Mouse (Mus musculus): ENCODE measurements around the gene Cend1. TPM values are rescaled to one million over a fixed set of nuclear protein-coding genes. Genes with fewer than 3 reads are reported as not detected.

Cend1 gene
- polyA plus RNA-seq, 2 experiments, result not detected

GRCm38 (mm10) chr7:141381068-141381835 is 48.0 kb downstream of the Cend1 start:
- Histone ChIP-seq H3K4me2 (ENCODE audit: low read depth) (no peak overlapping the region), H3K27ac (no peak overlapping the region), H3K4me1 (replicated peaks; ENCODE audit: control insufficient read depth in 2 of 2, insufficient read depth in 2 of 2, low read length in 1 of 2) (peaks cover 0 to 12% of the 10 kb centered on the region in 2 experiments; a peak in 3 of 4 replicates), H3K36me3 (replicated peaks; ENCODE audit: control insufficient read depth, insufficient read depth, low read depth) (no peaks in the 10 kb centered on the region), H3K27me3 (ENCODE audit: control insufficient read depth, insufficient read depth, low read length) (no peaks in the 10 kb centered on the region), H3K4me3 (ENCODE audit: insufficient read depth in 1 of 2, low read depth in 2 of 2, low read length in 2 of 2) (no peak overlapping the region), H3K9me3 (ENCODE audit: control insufficient read depth, low read length) (no peaks in the 10 kb centered on the region), H3K9ac (replicated peaks) (no peak overlapping the region)
- no peak for DNase-seq (ENCODE audit: low read depth in 3 of 3, low spot score in 3 of 3)
- ATAC-seq (ENCODE audit: insufficient read depth), result no peak
- WGBS (ENCODE audit: insufficient replicate concordance), result 62% methylated on average over 4 of the region's 4 CpGs
- TF ChIP-seq EP300 (IDR thresholded peaks at IDR 0.05; ENCODE audit: low read depth) (no peak), CTCF (IDR thresholded peaks at IDR 0.05; ENCODE audit: low read depth) (no peak)

- Histone ChIP-seq H3K9me3 (ENCODE audit: control insufficient read depth, low read length) (no peaks in the 10 kb centered on the region), H3K27me3 (ENCODE audit: control insufficient read depth, insufficient read depth, low read length) (no peaks in the 10 kb centered on the region), H3K36me3 (replicated peaks; ENCODE audit: control insufficient read depth, insufficient read depth, low read depth) (no peaks in the 10 kb centered on the region), H3K27ac (no peak overlapping the region), H3K4me3 (ENCODE audit: insufficient read depth in 1 of 2, low read depth in 2 of 2, low read length in 2 of 2) (no peak overlapping the region), H3K4me1 (replicated peaks; ENCODE audit: control insufficient read depth in 2 of 2, insufficient read depth in 2 of 2, low read length in 1 of 2) (peaks cover 0 to 12% of the 10 kb centered on the region in 2 experiments), H3K4me2 (ENCODE audit: low read depth) (no peak overlapping the region), H3K9ac (replicated peaks) (no peak overlapping the region)
- no peak for DNase-seq (ENCODE audit: low read depth in 3 of 3, low spot score in 3 of 3)
- peak; percentile 36; the same call in 1 of the 2 replicates for ATAC-seq (ENCODE audit: insufficient read depth)
- TF ChIP-seq EP300 (IDR thresholded peaks at IDR 0.05; ENCODE audit: low read depth) (no peak), CTCF (IDR thresholded peaks at IDR 0.05; ENCODE audit: low read depth) (no peak)
- 35% methylated on average over 4 of the region's 4 CpGs for WGBS (ENCODE audit: insufficient replicate concordance)
Observed at GRCm38 (mm10) chr7:141379584-141379983, 49.7 kb downstream of the Cend1 start.

Other genes with a start within 250 kb of the Cend1 start
- 50.8 and 66.8 TPM in 2 replicates for gene Hras, start 235.5 kb downstream of the Cend1 start, polyA plus RNA-seq (2012; rRNA removed)
- 84.4 and 102 TPM in 2 replicates for gene Hras, start 235.5 kb downstream of the Cend1 start, polyA plus RNA-seq (2014; fragmentation: Nextera tagmentation; extraction: Ambion mirVana)
- gene Lrrc56, start 235.3 kb downstream of the Cend1 start, polyA plus RNA-seq (2012; rRNA removed), result 15.3 and 20.3 TPM in 2 replicates
- gene Lrrc56, start 235.3 kb downstream of the Cend1 start, polyA plus RNA-seq (2014; fragmentation: Nextera tagmentation; extraction: Ambion mirVana), result 10.4 and 10.9 TPM in 2 replicates
- 2.0 and 2.3 TPM in 2 replicates for gene Lmntd2, start 215.4 kb downstream of the Cend1 start, polyA plus RNA-seq (2012; rRNA removed)
- 0.25 and 0.66 TPM in 2 replicates for gene Lmntd2, start 215.4 kb downstream of the Cend1 start, polyA plus RNA-seq (2014; fragmentation: Nextera tagmentation; extraction: Ambion mirVana)
- 21.6 and 28.3 TPM in 2 replicates for gene Rassf7, start 213.6 kb downstream of the Cend1 start, polyA plus RNA-seq (2012; rRNA removed)
- 16.8 and 22.4 TPM in 2 replicates for gene Rassf7, start 213.6 kb downstream of the Cend1 start, polyA plus RNA-seq (2014; fragmentation: Nextera tagmentation; extraction: Ambion mirVana)
- gene Phrf1, start 200.7 kb downstream of the Cend1 start, polyA plus RNA-seq (2012; rRNA removed), result 10.4 and 14.1 TPM in 2 replicates
- gene Phrf1, start 200.7 kb downstream of the Cend1 start, polyA plus RNA-seq (2014; fragmentation: Nextera tagmentation; extraction: Ambion mirVana), result 25.7 and 28.3 TPM in 2 replicates
- 4.6 and 5.4 TPM in 2 replicates for gene Irf7, start 163.0 kb downstream of the Cend1 start, polyA plus RNA-seq (2012; rRNA removed)
- gene Irf7, start 163.0 kb downstream of the Cend1 start, polyA plus RNA-seq (2014; fragmentation: Nextera tagmentation; extraction: Ambion mirVana), result 4.8 and 5.1 TPM in 2 replicates
- 0.07 and 0.11 TPM in 2 replicates for gene Cdhr5, start 152.7 kb downstream of the Cend1 start, polyA plus RNA-seq (2012; rRNA removed)
- 0.24 and 0.27 TPM in 2 replicates for gene Cdhr5, start 152.7 kb downstream of the Cend1 start, polyA plus RNA-seq (2014; fragmentation: Nextera tagmentation; extraction: Ambion mirVana)
- gene Sct, start 150.4 kb downstream of the Cend1 start, polyA plus RNA-seq (2012; rRNA removed), result 0.16 TPM in 1 of 2 replicates, not detected in the other
- 0.22 and 0.30 TPM in 2 replicates for gene Sct, start 150.4 kb downstream of the Cend1 start, polyA plus RNA-seq (2014; fragmentation: Nextera tagmentation; extraction: Ambion mirVana)
- gene Drd4, start 137.5 kb downstream of the Cend1 start, polyA plus RNA-seq (2012; rRNA removed), result not detected in 2 replicates
- not detected in 2 replicates for gene Drd4, start 137.5 kb downstream of the Cend1 start, polyA plus RNA-seq (2014; fragmentation: Nextera tagmentation; extraction: Ambion mirVana)
- gene Deaf1, start 101.8 kb downstream of the Cend1 start, polyA plus RNA-seq (2012; rRNA removed), result 6.9 and 7.8 TPM in 2 replicates
- gene Deaf1, start 101.8 kb downstream of the Cend1 start, polyA plus RNA-seq (2014; fragmentation: Nextera tagmentation; extraction: Ambion mirVana), result 11.1 and 13.6 TPM in 2 replicates
- 10.7 and 13.6 TPM in 2 replicates for gene Tmem80, start 101.8 kb downstream of the Cend1 start, polyA plus RNA-seq (2012; rRNA removed)
- 11.3 and 13.0 TPM in 2 replicates for gene Tmem80, start 101.8 kb downstream of the Cend1 start, polyA plus RNA-seq (2014; fragmentation: Nextera tagmentation; extraction: Ambion mirVana)
- gene Eps8l2, start 90.6 kb downstream of the Cend1 start, polyA plus RNA-seq (2012; rRNA removed), result 7.9 and 8.3 TPM in 2 replicates
- gene Eps8l2, start 90.6 kb downstream of the Cend1 start, polyA plus RNA-seq (2014; fragmentation: Nextera tagmentation; extraction: Ambion mirVana), result 6.6 and 7.7 TPM in 2 replicates
- gene Taldo1, start 37.3 kb downstream of the Cend1 start, polyA plus RNA-seq (2012; rRNA removed), result 212 and 266 TPM in 2 replicates
- 427 and 428 TPM in 2 replicates for gene Taldo1, start 37.3 kb downstream of the Cend1 start, polyA plus RNA-seq (2014; fragmentation: Nextera tagmentation; extraction: Ambion mirVana)
- 13.8 and 16.9 TPM in 2 replicates for gene Gatd1, start 15.4 kb downstream of the Cend1 start, polyA plus RNA-seq (2012; rRNA removed)
- gene Gatd1, start 15.4 kb downstream of the Cend1 start, polyA plus RNA-seq (2014; fragmentation: Nextera tagmentation; extraction: Ambion mirVana), result 8.7 and 10.3 TPM in 2 replicates
- 19.6 and 23.8 TPM in 2 replicates for gene Slc25a22, start 8.4 kb upstream of the Cend1 start, polyA plus RNA-seq (2012; rRNA removed)
- gene Slc25a22, start 8.4 kb upstream of the Cend1 start, polyA plus RNA-seq (2014; fragmentation: Nextera tagmentation; extraction: Ambion mirVana), result 11.0 and 13.5 TPM in 2 replicates
- gene Pidd1, start 14.5 kb upstream of the Cend1 start, polyA plus RNA-seq (2012; rRNA removed), result 15.5 and 18.7 TPM in 2 replicates
- gene Pidd1, start 14.5 kb upstream of the Cend1 start, polyA plus RNA-seq (2014; fragmentation: Nextera tagmentation; extraction: Ambion mirVana), result 6.1 and 9.4 TPM in 2 replicates
- 328 and 661 TPM in 2 replicates for gene Rplp2, start 17.9 kb upstream of the Cend1 start, polyA plus RNA-seq (2012; rRNA removed)
- gene Rplp2, start 17.9 kb upstream of the Cend1 start, polyA plus RNA-seq (2014; fragmentation: Nextera tagmentation; extraction: Ambion mirVana), result 942 and 950 TPM in 2 replicates
- 6.7 TPM in 2 replicates for gene Pnpla2, start 25.7 kb upstream of the Cend1 start, polyA plus RNA-seq (2012; rRNA removed)
- 9.0 and 9.4 TPM in 2 replicates for gene Pnpla2, start 25.7 kb upstream of the Cend1 start, polyA plus RNA-seq (2014; fragmentation: Nextera tagmentation; extraction: Ambion mirVana)
- gene Cracr2b, start 31.6 kb upstream of the Cend1 start, polyA plus RNA-seq (2012; rRNA removed), result 1.3 and 2.6 TPM in 2 replicates
- gene Cracr2b, start 31.6 kb upstream of the Cend1 start, polyA plus RNA-seq (2014; fragmentation: Nextera tagmentation; extraction: Ambion mirVana), result 0.89 and 1.9 TPM in 2 replicates
- 20.0 and 22.0 TPM in 2 replicates for gene Cd151, start 37.9 kb upstream of the Cend1 start, polyA plus RNA-seq (2012; rRNA removed)
- 12.8 and 13.8 TPM in 2 replicates for gene Cd151, start 37.9 kb upstream of the Cend1 start, polyA plus RNA-seq (2014; fragmentation: Nextera tagmentation; extraction: Ambion mirVana)
- gene Polr2l, start 45.6 kb upstream of the Cend1 start, polyA plus RNA-seq (2012; rRNA removed), result 10.9 and 24.6 TPM in 2 replicates
- gene Polr2l, start 45.6 kb upstream of the Cend1 start, polyA plus RNA-seq (2014; fragmentation: Nextera tagmentation; extraction: Ambion mirVana), result 52.4 and 54.7 TPM in 2 replicates
- gene Tspan4, start 45.7 kb upstream of the Cend1 start, polyA plus RNA-seq (2012; rRNA removed), result 32.1 and 37.4 TPM in 2 replicates
- 42.1 and 43.0 TPM in 2 replicates for gene Tspan4, start 45.7 kb upstream of the Cend1 start, polyA plus RNA-seq (2014; fragmentation: Nextera tagmentation; extraction: Ambion mirVana)
- 6.3 and 12.1 TPM in 2 replicates for gene Chid1, start 110.4 kb upstream of the Cend1 start, polyA plus RNA-seq (2012; rRNA removed)
- gene Chid1, start 110.4 kb upstream of the Cend1 start, polyA plus RNA-seq (2014; fragmentation: Nextera tagmentation; extraction: Ambion mirVana), result 23.0 and 24.2 TPM in 2 replicates
- 19.8 and 21.0 TPM in 2 replicates for gene Ap2a2, start 132.7 kb upstream of the Cend1 start, polyA plus RNA-seq (2012; rRNA removed)
- 43.2 and 51.2 TPM in 2 replicates for gene Ap2a2, start 132.7 kb upstream of the Cend1 start, polyA plus RNA-seq (2014; fragmentation: Nextera tagmentation; extraction: Ambion mirVana)
- gene Muc6, start 225.8 kb upstream of the Cend1 start, polyA plus RNA-seq (2012; rRNA removed), result 1.7 and 2.1 TPM in 2 replicates
- gene Muc6, start 225.8 kb upstream of the Cend1 start, polyA plus RNA-seq (2014; fragmentation: Nextera tagmentation; extraction: Ambion mirVana), result 3.2 and 4.0 TPM in 2 replicates